Mouse (Mus musculus): Measurements from ENCODE around the gene Eif4e2. TPM values are rescaled to one million over a fixed set of nuclear protein-coding genes. Genes with fewer than 3 reads are reported as not detected.

The Eif4e2 gene
- total RNA-seq, 2 experiments from 2014 or later = 50.2 to 51.8 TPM

Other genes with a start within 250 kb of the Eif4e2 start
- gene Alppl2, start 124.0 kb upstream of the Eif4e2 start, total RNA-seq (2021) = not detected
- not detected for gene Alpi, start 112.3 kb upstream of the Eif4e2 start, total RNA-seq (2021)
- gene Akp3, start 88.9 kb upstream of the Eif4e2 start, total RNA-seq (2021) = not detected
- gene Ecel1, start 57.4 kb upstream of the Eif4e2 start, total RNA-seq (2021) = not detected
- not detected for gene Prss56, start 30.6 kb upstream of the Eif4e2 start, total RNA-seq (2021)
- gene Chrnd, start 23.3 kb upstream of the Eif4e2 start, total RNA-seq (2021) = not detected
- not detected for gene Chrng, start 9.3 kb upstream of the Eif4e2 start, total RNA-seq (2021)
- 1 to 10 TPM; 4.4 to 4.8 TPM for gene Efhd1, start 50.4 kb downstream of the Eif4e2 start, total RNA-seq (2021)
- gene Gigyf2, start 113.1 kb downstream of the Eif4e2 start, total RNA-seq (2021) = 10 to 100 TPM; 40.8 to 46.3 TPM
- not detected for gene Kcnj13, start 180.8 kb downstream of the Eif4e2 start, total RNA-seq (2021)

Data from heart, adult 18-20 months (tissue).